In the genomic region with DNA sequence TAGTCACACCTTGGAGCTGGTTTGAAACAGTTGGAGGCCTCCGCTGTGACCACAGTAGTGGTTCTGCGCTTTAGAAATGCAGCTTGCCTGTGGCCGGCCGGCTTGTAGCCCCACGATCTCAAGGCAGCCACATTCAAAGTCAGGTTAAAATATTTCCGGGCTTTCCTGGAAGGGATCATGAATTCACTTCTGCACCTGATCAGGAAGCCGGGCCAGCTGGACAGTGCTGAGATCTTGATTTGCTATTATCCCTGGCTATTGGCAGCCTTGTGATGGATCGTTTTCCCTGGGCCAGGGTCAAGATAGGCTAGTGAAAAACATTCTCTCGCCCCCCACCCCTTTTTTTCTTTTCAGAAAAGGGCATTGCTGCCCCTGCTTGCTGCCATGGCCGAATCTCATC, we compare ENCODE assay signal across 15 mouse cellular contexts.
A peak's percentile ranks its signal among the peaks of the same experiment; 100 is the strongest.
DNase-seq lines count a peak whose midpoint lies in the region; ATAC-seq and TF ChIP-seq lines count a peak whose summit lies in the region.
"Had no signal": no experiment of that assay in that cellular context is flagged by ENCODE, and none has a peak within 500 bp of the region (broad histone marks: within the 10 kb centered on the region; RNA-seq: fewer than 3 reads in every experiment).

No protein-coding gene starts in this region.

- H3K4me3 ChIP-seq in heart, embryonic 15.5 days: no peak overlapping the region
- H3K4me3 ChIP-seq in left cerebral cortex, adult 2 months: no peak overlapping the region
- H3K4me3 ChIP-seq: hindbrain, embryonic 13.5 days; intestine, embryonic 15.5 days; limb, embryonic 12.5 days had no signal

- 0 out of 2 replicates have a peak overlapping the region, but pooled peaks have one; percentile 14 for H3K27ac ChIP-seq in heart, embryonic 15.5 days
- H3K27ac ChIP-seq in left cerebral cortex, adult 2 months: peak overlapping the region; percentile 86
- H3K27ac ChIP-seq: hindbrain, embryonic 13.5 days; intestine, embryonic 15.5 days; limb, embryonic 12.5 days had no signal

- H3K4me1 ChIP-seq in heart, embryonic 15.5 days (replicated peaks): no peaks in the 10 kb centered on the region; the same call in 1 of the 2 replicates
- H3K4me1 ChIP-seq: hindbrain, embryonic 13.5 days; intestine, embryonic 15.5 days; limb, embryonic 12.5 days had no signal

- no peak overlapping the region for H3K4me2 ChIP-seq in heart, embryonic 15.5 days
- H3K4me2 ChIP-seq: hindbrain, embryonic 13.5 days; intestine, embryonic 15.5 days; limb, embryonic 12.5 days; lung, embryonic 14.5 days had no signal

- no peaks in the 10 kb centered on the region for H3K9me3 ChIP-seq in heart, embryonic 15.5 days (replicated peaks)
- H3K9me3 ChIP-seq: G1E; hindbrain, embryonic 13.5 days; intestine, embryonic 15.5 days; limb, embryonic 12.5 days had no signal

- DNase-seq in heart, postnatal 4 days: no peak
- DNase-seq in left cerebral cortex, adult 2 months (ENCODE audit: extremely low spot score in 1 of 2, low spot score in 2 of 2): no peak
- no peak for DNase-seq in left cerebral cortex, postnatal 10 days (ENCODE audit: extremely low spot score in 1 of 2, low spot score in 2 of 2)
- peak; percentile 23 for DNase-seq in R1 (ENCODE audit: low read depth, low spot score)
- DNase-seq in urinary bladder, postnatal 36 days (ENCODE audit: low spot score in 2 of 2): no peak
- no peak for DNase-seq in retina, postnatal 1 day
- DNase-seq: gastrocnemius, postnatal 10 days had no signal

- no peak for TF ChIP-seq CTCF in left cerebral cortex, adult 2 months (IDR thresholded peaks at IDR 0.05)

- intact Hi-C loops in left cerebral cortex, adult 2 months (cut with DNase I): loop anchor here (5.0 to 10.0 kb wide), 8 partner anchors 67 to 1250 kb away; no protein-coding TSS in a partner anchor
- intact Hi-C loops in left cerebral cortex, postnatal 10 days (cut with DNase I): loop anchor here (10.0 kb wide), 1 partner anchor 550 kb away; no protein-coding TSS in a partner anchor

- no peaks in the 10 kb centered on the region for H3K27me3 ChIP-seq in heart, embryonic 15.5 days
- H3K27me3 ChIP-seq: hindbrain, embryonic 13.5 days; intestine, embryonic 15.5 days; limb, embryonic 12.5 days had no signal

- WGBS in heart, embryonic 15.5 days: 49% methylated on average over 10 of the region's 10 CpGs

- H3K9ac ChIP-seq in heart, embryonic 15.5 days: no peak overlapping the region
- H3K9ac ChIP-seq: hindbrain, embryonic 13.5 days; intestine, embryonic 15.5 days; limb, embryonic 12.5 days; lung, embryonic 14.5 days had no signal

- no peaks in the 10 kb centered on the region for H3K36me3 ChIP-seq in heart, embryonic 15.5 days
- H3K36me3 ChIP-seq: G1E; hindbrain, embryonic 13.5 days; intestine, embryonic 15.5 days; limb, embryonic 12.5 days had no signal

- no peak for ATAC-seq in heart, embryonic 15.5 days (replicated peaks; ENCODE audit: insufficient number of reproducible peaks, insufficient read depth, low FRiP score, low read depth)
- peak; percentile 44; the same call in 1 of the 2 replicates for ATAC-seq in megakaryocyte-erythroid progenitor cell, adult 5-6 weeks (replicated peaks; ENCODE audit: low FRiP score, low TSS enrichment, poor library complexity, severe bottlenecking)
- ATAC-seq: midbrain, embryonic 16.5 days had no signal
